Mouse (Mus musculus) stomach, embryonic 15.5 days (tissue): ENCODE measurements at regions not wholly inside any gene's neighbourhood (a gene's known extent, or its start where the extent isn't known, plus 50 kb on each side); places are given as distances from the start of the nearest gene placed in this dataset.
A peak's percentile ranks its signal among the peaks of the same experiment; 100 is the strongest.

ENCODE experiments used
- ATAC-seq: fragments of 200-750 bp; cut with Nextera tagmentation; 2 replicates; pipeline ENCODE4 v1.8.0; 2017; ENCODE audit warnings: low read depth, moderate number of reproducible peaks, moderate TSS enrichment; ENCODE audit not compliant: insufficient read depth, low FRiP score
- H3K27ac ChIP-seq: fragments of 300-500 bp; sonication (generic); 2 replicates; pipeline ENCODE4 v1.5.1; 2015; ENCODE audit warnings: mild to moderate bottlenecking, inconsistent platforms
- H3K27me3 ChIP-seq: fragments of 300-500 bp; sonication (generic); replicated peaks from 2 replicates; pipeline ENCODE4 v1.6.1; 2015; ENCODE audit warnings: inconsistent platforms
- H3K36me3 ChIP-seq: fragments of 300-500 bp; sonication (generic); 2 replicates; pipeline ENCODE4 v1.6.1; 2015; ENCODE audit warnings: inconsistent platforms
- H3K4me1 ChIP-seq: fragments of 300-500 bp; sonication (generic); 2 replicates; pipeline ENCODE4 v1.6.1; 2015; ENCODE audit warnings: inconsistent platforms
- H3K4me2 ChIP-seq: fragments of 300-500 bp; sonication (generic); 2 replicates; pipeline ENCODE4 v1.6.1; 2015; ENCODE audit warnings: mild to moderate bottlenecking, inconsistent platforms
- H3K4me3 ChIP-seq: fragments of 300-500 bp; sonication (generic); replicated peaks from 2 replicates; pipeline ENCODE4 v1.5.1; 2015; ENCODE audit warnings: inconsistent platforms
- H3K9ac ChIP-seq: fragments of 300-500 bp; sonication (generic); 2 replicates; pipeline ENCODE4 v1.6.1; 2015; ENCODE audit warnings: inconsistent platforms
- H3K9me3 ChIP-seq: fragments of 300-500 bp; sonication (generic); 2 replicates; pipeline ENCODE4 v1.6.1; 2016; ENCODE audit warnings: inconsistent platforms
- WGBS: fragments of 180-500 bp; shearing (Covaris S2); methylation state at CpG from one replicate; pipeline ENCODE4 v1.1.7; 2015; 5-methylcytosine and 5-hydroxymethylcytosine counted together

GRCm38 (mm10) chr4:26016071-26016470 lies 216.0 kb upstream of the Fut9 start:
- WGBS: 51% methylated on average over 5 of the region's 5 CpGs
- no peak overlapping the region for H3K27ac ChIP-seq
- no peak for ATAC-seq

GRCm38 (mm10) chr4:26000364-26000763 lies 200.3 kb upstream of the Fut9 start:
- Histone ChIP-seq H3K9me3 (no peaks in the 10 kb centered on the region), H3K27me3 (no peaks in the 10 kb centered on the region)
- 68% methylated on average over 3 of the region's 3 CpGs for WGBS

More at GRCm38 (mm10) chr4:26016071-26016470, 216.0 kb upstream of the Fut9 start:
- Histone ChIP-seq H3K4me2 (no peak overlapping the region), H3K9me3 (no peaks in the 10 kb centered on the region), H3K27me3 (no peaks in the 10 kb centered on the region), H3K4me3 (no peak overlapping the region), H3K9ac (no peak overlapping the region), H3K36me3 (no peaks in the 10 kb centered on the region), H3K4me1 (no peaks in the 10 kb centered on the region)

GRCm38 (mm10) chr4:25998561-25998960 lies 198.5 kb upstream of the Fut9 start:
- no peak for ATAC-seq
- Histone ChIP-seq H3K36me3 (no peaks in the 10 kb centered on the region), H3K9ac (no peak overlapping the region), H3K27ac (no peak overlapping the region), H3K4me2 (no peak overlapping the region), H3K4me1 (no peaks in the 10 kb centered on the region), H3K27me3 (no peaks in the 10 kb centered on the region), H3K9me3 (no peaks in the 10 kb centered on the region), H3K4me3 (no peak overlapping the region)
- 88% methylated on average over 1 of the region's 1 CpGs for WGBS

More at GRCm38 (mm10) chr4:26000364-26000763, 200.3 kb upstream of the Fut9 start:
- no peak for ATAC-seq
- no peaks in the 10 kb centered on the region for H3K4me1 ChIP-seq
- H3K36me3 ChIP-seq: no peaks in the 10 kb centered on the region
- no peak overlapping the region for H3K4me3 ChIP-seq
- no peak overlapping the region for H3K27ac ChIP-seq
- H3K9ac ChIP-seq: no peak overlapping the region
- no peak overlapping the region for H3K4me2 ChIP-seq

GRCm38 (mm10) chr4:25955696-25956348 lies 155.8 kb upstream of the Fut9 start:
- Histone ChIP-seq H3K9me3 (no peaks in the 10 kb centered on the region), H3K4me1 (no peaks in the 10 kb centered on the region), H3K27ac (no peak overlapping the region), H3K36me3 (no peaks in the 10 kb centered on the region), H3K9ac (no peak overlapping the region), H3K4me2 (no peak overlapping the region), H3K4me3 (no peak overlapping the region), H3K27me3 (no peaks in the 10 kb centered on the region)
- no peak for ATAC-seq
- 93% methylated on average over 2 of the region's 2 CpGs for WGBS

DNA sequence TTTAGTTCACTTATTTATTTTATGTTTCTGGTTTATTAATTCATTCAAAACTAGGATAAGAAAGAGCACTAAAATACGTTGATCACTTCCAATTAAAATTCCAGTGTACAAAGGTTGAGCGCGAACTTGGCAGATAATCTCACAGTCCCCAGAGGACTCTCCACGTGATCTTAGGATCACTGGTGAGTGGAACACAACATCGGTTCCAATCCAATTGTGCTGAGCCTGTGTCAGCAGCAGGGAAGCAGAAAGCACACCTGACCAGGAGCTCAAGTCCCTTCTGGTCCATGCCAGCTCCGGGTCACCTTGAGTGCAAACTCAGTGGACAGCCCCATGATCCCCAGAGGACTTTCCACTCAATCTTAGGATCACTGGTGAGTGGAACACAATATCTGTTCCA lies 132.5 kb upstream of the Fut9 start:
- no peaks in the 10 kb centered on the region for H3K27me3 ChIP-seq
- H3K4me3 ChIP-seq: no peak overlapping the region
- WGBS: 83% methylated on average over 6 of the region's 6 CpGs
- H3K4me2 ChIP-seq: no peak overlapping the region
- H3K4me1 ChIP-seq: no peaks in the 10 kb centered on the region
- H3K36me3 ChIP-seq: no peaks in the 10 kb centered on the region
- H3K9ac ChIP-seq: no peak overlapping the region
- H3K9me3 ChIP-seq: no peaks in the 10 kb centered on the region
- no peak for ATAC-seq
- H3K27ac ChIP-seq: no peak overlapping the region

GRCm38 (mm10) chr4:25895381-25895980 lies 95.4 kb upstream of the Fut9 start:
- Histone ChIP-seq H3K27ac (no peak overlapping the region), H3K9ac (no peak overlapping the region), H3K4me3 (no peak overlapping the region), H3K36me3 (no peaks in the 10 kb centered on the region), H3K4me1 (no peaks in the 10 kb centered on the region), H3K27me3 (no peaks in the 10 kb centered on the region), H3K4me2 (no peak overlapping the region), H3K9me3 (no peaks in the 10 kb centered on the region)
- 45% methylated on average over 3 of the region's 3 CpGs for WGBS
- ATAC-seq: peak; percentile 27; the same call in 1 of the 2 replicates

GRCm38 (mm10) chr4:25891888-25892661 lies 92.0 kb upstream of the Fut9 start:
- ATAC-seq: no peak
- WGBS: 73% methylated on average over 3 of the region's 3 CpGs
- no peaks in the 10 kb centered on the region for H3K36me3 ChIP-seq
- H3K9me3 ChIP-seq: no peaks in the 10 kb centered on the region
- H3K4me2 ChIP-seq: no peak overlapping the region
- no peak overlapping the region for H3K4me3 ChIP-seq
- H3K27me3 ChIP-seq: no peaks in the 10 kb centered on the region
- H3K27ac ChIP-seq: no peak overlapping the region
- H3K4me1 ChIP-seq: no peaks in the 10 kb centered on the region
- H3K9ac ChIP-seq: no peak overlapping the region
